Mouse (Mus musculus) layer of hippocampus, adult 2 months (tissue): ENCODE data around the gene Dixdc1. TPM values are rescaled to one million over a fixed set of nuclear protein-coding genes. Genes with fewer than 3 reads are reported as not detected.
A peak's percentile ranks its signal among the peaks of the same experiment; 100 is the strongest.

Experiments used
- DNase-seq, 2 experiments: peaks; one replicate each; pipeline ENCODE4 v3.0.0; 2022; ENCODE audit warnings: low spot score in 2 of 2
- H3K27ac ChIP-seq: fragments of 200-600 bp; 2 replicates; pipeline ENCODE4 v1.8.1; 2022
- H3K4me3 ChIP-seq: fragments of 200-600 bp; 2 replicates; pipeline ENCODE4 v1.8.1; 2022; ENCODE audit warnings: mild to moderate bottlenecking
- CTCF ChIP-seq: fragments of 200-600 bp; conservative IDR thresholded peaks from 2 replicates; pipeline ENCODE4 v1.8.1; 2022; ENCODE audit warnings: antibody characterized with exemption, mild to moderate bottlenecking, moderate library complexity
- total RNA-seq, 2 experiments: library from RNA; stranded (reverse); gene quantifications; 2 replicates each; pipeline ENCODE4 v1.2.3; 2021

Gene Dixdc1
- total RNA-seq, 2 experiments from 2014 or later: 80.1 to 87.4 TPM

GRCm38 (mm10) chr9:50732560-50732959 is 6.8 kb downstream of the Dixdc1 start:
- H3K27ac ChIP-seq: no peak overlapping the region
- DNase-seq: no peak
- TF ChIP-seq CTCF: no peak
- no peak overlapping the region for H3K4me3 ChIP-seq

GRCm38 (mm10) chr9:50729600-50729999 is 9.7 kb downstream of the Dixdc1 start:
- Histone ChIP-seq H3K27ac (peak overlapping the region; percentile 15; the same call in 1 of the 2 replicates), H3K4me3 (no peak overlapping the region)
- TF ChIP-seq CTCF: no peak
- DNase-seq: no peak

- peak; percentile 34; the same call in 1 of the 2 replicates for TF ChIP-seq CTCF
- peak; percentile 82 to 89 for DNase-seq
- peak overlapping the region; percentile 85 for H3K27ac ChIP-seq
- H3K4me3 ChIP-seq: peak overlapping the region; percentile 65
Observed at GRCm38 (mm10) chr9:50727925-50728651, 11.2 kb downstream of the Dixdc1 start.

- peak overlapping the region; percentile 85 for H3K27ac ChIP-seq
Observed at GRCm38 (mm10) chr9:50727171-50727924, 12.0 kb downstream of the Dixdc1 start.

GRCm38 (mm10) chr9:50725921-50726590 is 13.3 kb downstream of the Dixdc1 start:
- Histone ChIP-seq H3K4me3 (no peak overlapping the region), H3K27ac (peak overlapping the region; percentile 12; the same call in 1 of the 2 replicates)
- TF ChIP-seq CTCF: no peak
- DNase-seq: no peak

More at GRCm38 (mm10) chr9:50727171-50727924, 12.0 kb downstream of the Dixdc1 start:
- peak overlapping the region; percentile 65 for H3K4me3 ChIP-seq
- TF ChIP-seq CTCF: no peak
- DNase-seq: peak in 1 of 2 experiments; percentile 53

- no peak overlapping the region for H3K4me3 ChIP-seq
Observed at GRCm38 (mm10) chr9:50724661-50725330, 14.5 kb downstream of the Dixdc1 start.

GRCm38 (mm10) chr9:50724147-50724546 is 15.2 kb downstream of the Dixdc1 start:
- Histone ChIP-seq H3K27ac (peak overlapping the region; percentile 63; the same call in 1 of the 2 replicates), H3K4me3 (no peak overlapping the region)
- TF ChIP-seq CTCF: no peak
- no peak for DNase-seq

More at GRCm38 (mm10) chr9:50724661-50725330, 14.5 kb downstream of the Dixdc1 start:
- DNase-seq: no peak
- TF ChIP-seq CTCF: no peak
- H3K27ac ChIP-seq: no peak overlapping the region

- no peak for TF ChIP-seq CTCF
- peak; percentile 75 to 77 for DNase-seq
- no peak overlapping the region; the same call in 1 of the 2 replicates for H3K4me3 ChIP-seq
- peak overlapping the region; percentile 63 for H3K27ac ChIP-seq
Observed at GRCm38 (mm10) chr9:50723406-50723805, 15.9 kb downstream of the Dixdc1 start.

GRCm38 (mm10) chr9:50722451-50722911 is 16.8 kb downstream of the Dixdc1 start:
- Histone ChIP-seq H3K4me3 (no peak overlapping the region), H3K27ac (peak overlapping the region; percentile 63)
- DNase-seq: peak in 1 of 2 experiments; percentile 34
- TF ChIP-seq CTCF: no peak

GRCm38 (mm10) chr9:50721061-50721460 is 18.3 kb downstream of the Dixdc1 start:
- H3K27ac ChIP-seq: peak overlapping the region; percentile 51; the same call in 1 of the 2 replicates
- H3K4me3 ChIP-seq: no peak overlapping the region
- no peak for TF ChIP-seq CTCF
- no peak for DNase-seq

- DNase-seq: no peak
- Histone ChIP-seq H3K27ac (no peak overlapping the region), H3K4me3 (no peak overlapping the region)
- no peak for TF ChIP-seq CTCF
Observed at GRCm38 (mm10) chr9:50718878-50719277, 20.4 kb downstream of the Dixdc1 start.

- Histone ChIP-seq H3K4me3 (no peak overlapping the region), H3K27ac (no peak overlapping the region)
- no peak for TF ChIP-seq CTCF
- no peak for DNase-seq
Observed at GRCm38 (mm10) chr9:50714188-50714587, 25.1 kb downstream of the Dixdc1 start.
